Mouse (Mus musculus): ENCODE results near the gene Kcnh3. TPM values are rescaled to one million over a fixed set of nuclear protein-coding genes. Genes with fewer than 3 reads are reported as not detected.

The Kcnh3 gene
- polyA plus RNA-seq, 2 experiments: 0.13 TPM

- TF ChIP-seq EP300 (IDR thresholded peaks at IDR 0.05; ENCODE audit: low read depth) (no peak), CTCF (IDR thresholded peaks at IDR 0.05; ENCODE audit: low read depth) (peak; percentile 18; the same call in 1 of the 2 replicates)
- Histone ChIP-seq H3K27ac (no peak overlapping the region), H3K4me2 (ENCODE audit: low read depth) (no peak overlapping the region), H3K4me3 (ENCODE audit: insufficient read depth in 1 of 2, low read depth in 2 of 2, low read length in 2 of 2) (no peak overlapping the region), H3K36me3 (replicated peaks; ENCODE audit: control insufficient read depth, insufficient read depth, low read depth) (no peaks in the 10 kb centered on the region), H3K4me1 (replicated peaks; ENCODE audit: control insufficient read depth in 2 of 2, insufficient read depth in 2 of 2, low read length in 1 of 2) (no peaks in the 10 kb centered on the region), H3K9me3 (ENCODE audit: control insufficient read depth, low read length) (no peaks in the 10 kb centered on the region), H3K27me3 (ENCODE audit: control insufficient read depth, insufficient read depth, low read length) (no peaks in the 10 kb centered on the region), H3K9ac (replicated peaks) (no peak overlapping the region)
- DNase-seq (ENCODE audit: low read depth in 3 of 3, low spot score in 3 of 3) (no peak), ATAC-seq (ENCODE audit: insufficient read depth) (no peak)
Observed at GRCm38 (mm10) chr15:99198761-99199160, 25.9 kb upstream of the Kcnh3 start.

DNA sequence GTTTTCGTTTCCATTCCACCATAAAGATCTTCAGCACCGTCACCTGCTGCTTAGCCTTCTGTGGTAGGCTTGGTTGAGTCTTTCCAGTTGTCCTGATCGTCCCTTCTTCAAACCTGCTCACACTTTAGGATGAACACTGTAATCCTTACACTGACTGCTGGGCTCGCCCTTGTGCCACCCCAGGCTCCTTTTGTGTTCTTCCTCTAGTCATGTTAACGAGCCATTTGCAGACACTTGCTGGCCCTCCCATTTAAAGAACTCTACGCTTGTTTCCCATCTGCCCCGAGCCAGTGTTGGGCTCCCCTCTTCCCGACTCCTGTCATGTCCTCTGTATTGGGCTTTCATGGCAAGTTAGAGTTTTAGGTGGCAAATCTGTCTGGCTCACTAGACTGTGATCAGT, 18.7 kb upstream of the Kcnh3 start:
- no peak for ATAC-seq (ENCODE audit: insufficient read depth)
- 71% methylated on average over 8 of the region's 8 CpGs for WGBS (ENCODE audit: insufficient replicate concordance)

GRCm38 (mm10) chr15:99213183-99213582, 11.5 kb upstream of the Kcnh3 start:
- Histone ChIP-seq H3K9me3 (ENCODE audit: control insufficient read depth, low read length) (no peaks in the 10 kb centered on the region), H3K4me1 (replicated peaks; ENCODE audit: control insufficient read depth in 2 of 2, insufficient read depth in 2 of 2, low read length in 1 of 2) (peaks cover 0 to 5% of the 10 kb centered on the region in 2 experiments; a peak in 3 of 4 replicates), H3K4me3 (ENCODE audit: insufficient read depth in 1 of 2, low read depth in 2 of 2, low read length in 2 of 2) (no peak overlapping the region), H3K4me2 (ENCODE audit: low read depth) (no peak overlapping the region), H3K9ac (replicated peaks) (no peak overlapping the region), H3K27me3 (ENCODE audit: control insufficient read depth, insufficient read depth, low read length) (no peaks in the 10 kb centered on the region), H3K27ac (no peak overlapping the region), H3K36me3 (replicated peaks; ENCODE audit: control insufficient read depth, insufficient read depth, low read depth) (no peaks in the 10 kb centered on the region; the same call in none of the 2 replicates)
- DNase-seq (ENCODE audit: low read depth in 3 of 3, low spot score in 3 of 3) (no peak), ATAC-seq (ENCODE audit: insufficient read depth) (no peak)
- TF ChIP-seq CTCF (IDR thresholded peaks at IDR 0.05; ENCODE audit: low read depth): no peak
- TF ChIP-seq EP300 (IDR thresholded peaks at IDR 0.05; ENCODE audit: low read depth): no peak
- 76% methylated on average over 10 of the region's 10 CpGs for WGBS (ENCODE audit: insufficient replicate concordance)

More for the DNA sequence above, 18.7 kb upstream of the Kcnh3 start:
- H3K27me3 ChIP-seq (ENCODE audit: control insufficient read depth, insufficient read depth, low read length): no peaks in the 10 kb centered on the region
- H3K27ac ChIP-seq: no peak overlapping the region
- no peak for DNase-seq (ENCODE audit: low read depth in 3 of 3, low spot score in 3 of 3)
- TF ChIP-seq CTCF (IDR thresholded peaks at IDR 0.05; ENCODE audit: low read depth) (no peak), EP300 (IDR thresholded peaks at IDR 0.05; ENCODE audit: low read depth) (no peak)
- H3K9ac ChIP-seq (replicated peaks): no peak overlapping the region
- H3K36me3 ChIP-seq (replicated peaks; ENCODE audit: control insufficient read depth, insufficient read depth, low read depth): no peaks in the 10 kb centered on the region; the same call in none of the 2 replicates
- no peaks in the 10 kb centered on the region for H3K9me3 ChIP-seq (ENCODE audit: control insufficient read depth, low read length)
- H3K4me1 ChIP-seq (replicated peaks; ENCODE audit: control insufficient read depth in 2 of 2, insufficient read depth in 2 of 2, low read length in 1 of 2): no peaks in the 10 kb centered on the region
- no peak overlapping the region for H3K4me2 ChIP-seq (ENCODE audit: low read depth)
- H3K4me3 ChIP-seq (ENCODE audit: insufficient read depth in 1 of 2, low read depth in 2 of 2, low read length in 2 of 2): no peak overlapping the region

- no peak for DNase-seq (ENCODE audit: low read depth in 3 of 3, low spot score in 3 of 3)
- H3K36me3 ChIP-seq (replicated peaks; ENCODE audit: control insufficient read depth, insufficient read depth, low read depth): no peaks in the 10 kb centered on the region; the same call in none of the 2 replicates
- H3K27me3 ChIP-seq (ENCODE audit: control insufficient read depth, insufficient read depth, low read length): peaks cover 7% of the 10 kb centered on the region
- no peak overlapping the region for H3K9ac ChIP-seq (replicated peaks)
- peaks cover 0 to 5% of the 10 kb centered on the region in 2 experiments; a peak in 3 of 4 replicates for H3K4me1 ChIP-seq (replicated peaks; ENCODE audit: control insufficient read depth in 2 of 2, insufficient read depth in 2 of 2, low read length in 1 of 2)
- 66% methylated on average over 2 of the region's 2 CpGs for WGBS (ENCODE audit: insufficient replicate concordance)
- H3K27ac ChIP-seq: no peak overlapping the region
- no peak for TF ChIP-seq EP300 (IDR thresholded peaks at IDR 0.05; ENCODE audit: low read depth)
- TF ChIP-seq CTCF (IDR thresholded peaks at IDR 0.05; ENCODE audit: low read depth): peak; percentile 66
- no peak overlapping the region for H3K4me2 ChIP-seq (ENCODE audit: low read depth)
- no peak overlapping the region for H3K4me3 ChIP-seq (ENCODE audit: insufficient read depth in 1 of 2, low read depth in 2 of 2, low read length in 2 of 2)
- H3K9me3 ChIP-seq (ENCODE audit: control insufficient read depth, low read length): no peaks in the 10 kb centered on the region
- no peak for ATAC-seq (ENCODE audit: insufficient read depth)
Observed at GRCm38 (mm10) chr15:99214941-99215340, 9.7 kb upstream of the Kcnh3 start.

DNA sequence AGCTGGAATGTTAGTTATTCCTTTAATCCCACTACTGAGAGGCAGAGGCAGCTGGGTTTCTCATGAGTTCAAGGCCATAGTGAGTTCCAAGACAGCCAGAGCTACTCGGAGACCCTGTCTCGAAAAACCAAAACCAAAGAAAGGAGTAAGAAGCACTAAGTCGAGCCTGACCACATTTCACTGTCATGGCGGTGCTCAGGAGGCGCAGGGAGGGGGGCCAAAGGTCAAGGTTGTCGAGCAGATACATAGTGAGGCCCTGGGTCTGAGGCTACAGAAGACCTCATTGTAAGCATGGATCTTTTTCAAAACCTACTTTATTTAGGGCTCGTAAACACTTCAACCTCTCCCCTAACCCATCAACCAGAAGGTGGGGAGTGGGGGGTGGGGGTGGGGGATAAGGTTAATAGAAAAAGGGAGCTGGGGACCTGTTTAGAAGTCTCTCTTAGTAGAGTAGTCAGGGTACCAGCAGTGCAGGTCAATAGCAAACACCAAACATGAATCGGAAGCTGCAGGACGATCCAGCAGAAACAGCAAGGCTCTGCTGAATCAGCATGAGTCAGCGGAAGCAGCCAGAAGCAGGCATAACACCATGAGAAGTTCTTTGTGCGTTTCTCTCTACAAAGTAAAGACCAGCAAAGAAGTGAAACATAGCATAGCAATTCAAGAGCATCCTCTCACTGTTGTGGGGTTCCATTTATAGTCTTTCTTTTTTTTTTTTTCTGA, 8.8 kb upstream of the Kcnh3 start:
- no peaks in the 10 kb centered on the region; the same call in 1 of the 2 replicates for H3K36me3 ChIP-seq (replicated peaks; ENCODE audit: control insufficient read depth, insufficient read depth, low read depth)
- DNase-seq (ENCODE audit: low read depth in 3 of 3, low spot score in 3 of 3): peak in 2 of 3 experiments; percentile 54 to 58
- H3K4me2 ChIP-seq (ENCODE audit: low read depth): no peak overlapping the region
- no peak for TF ChIP-seq EP300 (IDR thresholded peaks at IDR 0.05; ENCODE audit: low read depth)
- TF ChIP-seq CTCF (IDR thresholded peaks at IDR 0.05; ENCODE audit: low read depth): no peak
- peak overlapping the region; percentile 15 for H3K27ac ChIP-seq
- no peak overlapping the region for H3K4me3 ChIP-seq (ENCODE audit: insufficient read depth in 1 of 2, low read depth in 2 of 2, low read length in 2 of 2)
- 67% methylated on average over 11 of the region's 11 CpGs for WGBS (ENCODE audit: insufficient replicate concordance)
- H3K9ac ChIP-seq (replicated peaks): no peak overlapping the region
- peaks cover 14% of the 10 kb centered on the region for H3K27me3 ChIP-seq (ENCODE audit: control insufficient read depth, insufficient read depth, low read length)
- peak; percentile 53; the same call in 1 of the 2 replicates for ATAC-seq (ENCODE audit: insufficient read depth)
- H3K4me1 ChIP-seq (replicated peaks; ENCODE audit: control insufficient read depth in 2 of 2, insufficient read depth in 2 of 2, low read length in 1 of 2): peaks cover 0 to 5% of the 10 kb centered on the region in 2 experiments; a peak in 3 of 4 replicates
- no peaks in the 10 kb centered on the region for H3K9me3 ChIP-seq (ENCODE audit: control insufficient read depth, low read length)

Measured in liver, embryonic 14.5 days (tissue).